Mouse (Mus musculus) embryonic facial prominence, embryonic 12.5 days (tissue): ENCODE measurements at regions not wholly inside any gene's neighbourhood (a gene's known extent, or its start where the extent isn't known, plus 50 kb on each side); places are given as distances from the start of the nearest gene placed in this dataset.

ENCODE experiments used
- ATAC-seq: fragments of 200-750 bp; cut with Nextera tagmentation; 2 replicates; pipeline ENCODE4 v1.8.0; 2017; ENCODE audit not compliant: insufficient number of reproducible peaks, insufficient read depth, low FRiP score, low TSS enrichment
- H3K27ac ChIP-seq: fragments of 300-500 bp; sonication (generic); 2 replicates; pipeline ENCODE4 v1.5.1; 2016; ENCODE audit warnings: mild to moderate bottlenecking
- H3K27me3 ChIP-seq: fragments of 300-500 bp; sonication (generic); 2 replicates; pipeline ENCODE4 v1.6.1; 2016; ENCODE audit warnings: mild to moderate bottlenecking, moderate library complexity
- H3K36me3 ChIP-seq: fragments of 300-500 bp; sonication (generic); 2 replicates; pipeline ENCODE4 v1.6.1; 2016; ENCODE audit warnings: mild to moderate bottlenecking
- H3K4me1 ChIP-seq: fragments of 300-500 bp; sonication (generic); 2 replicates; pipeline ENCODE4 v1.6.1; 2016
- H3K4me2 ChIP-seq: fragments of 300-500 bp; sonication (generic); replicated peaks from 2 replicates; pipeline ENCODE4 v1.6.1; 2016; ENCODE audit warnings: mild to moderate bottlenecking, moderate library complexity
- H3K4me3 ChIP-seq: fragments of 300-500 bp; sonication (generic); 2 replicates; pipeline ENCODE4 v1.5.1; 2016; ENCODE audit warnings: mild to moderate bottlenecking
- H3K9ac ChIP-seq: fragments of 300-500 bp; sonication (generic); 2 replicates; pipeline ENCODE4 v1.6.1; 2016; ENCODE audit warnings: mild to moderate bottlenecking, moderate library complexity
- H3K9me3 ChIP-seq: fragments of 300-500 bp; sonication (generic); 2 replicates; pipeline ENCODE4 v1.6.1; 2016; ENCODE audit warnings: mild to moderate bottlenecking, moderate library complexity
- WGBS: fragments of 180-500 bp; shearing (Covaris S2); methylation state at CpG from one replicate; pipeline ENCODE4 v1.1.7; 2016; 5-methylcytosine and 5-hydroxymethylcytosine counted together

DNA sequence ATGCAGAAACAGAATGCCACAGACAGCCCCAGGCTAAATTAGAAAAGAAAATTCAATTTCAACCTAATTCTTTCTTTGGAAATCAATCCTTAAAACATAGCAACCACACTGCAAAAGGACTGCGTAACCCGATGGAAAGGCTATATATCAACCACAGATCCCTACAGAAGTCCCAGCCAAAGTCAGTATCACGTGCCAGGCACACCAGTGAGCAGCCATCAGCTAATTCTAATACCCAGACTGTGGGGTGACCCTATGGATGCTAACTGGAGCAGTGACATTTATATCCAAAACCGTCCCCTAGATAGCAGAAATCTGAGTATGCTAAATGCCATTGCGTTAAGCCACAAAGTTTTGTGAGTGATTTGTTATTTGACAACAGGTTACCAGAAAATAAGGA is 286.5 kb upstream of the N6amt1 start:
- Histone ChIP-seq H3K9me3 (no peaks in the 10 kb centered on the region), H3K36me3 (no peaks in the 10 kb centered on the region), H3K4me2 (no peak overlapping the region), H3K27ac (no peak overlapping the region), H3K27me3 (no peaks in the 10 kb centered on the region), H3K4me1 (peaks cover 3% of the 10 kb centered on the region; the same call in 1 of the 2 replicates), H3K4me3 (no peak overlapping the region), H3K9ac (no peak overlapping the region)
- WGBS: 77% methylated on average over 5 of the region's 5 CpGs
- ATAC-seq: no peak

DNA sequence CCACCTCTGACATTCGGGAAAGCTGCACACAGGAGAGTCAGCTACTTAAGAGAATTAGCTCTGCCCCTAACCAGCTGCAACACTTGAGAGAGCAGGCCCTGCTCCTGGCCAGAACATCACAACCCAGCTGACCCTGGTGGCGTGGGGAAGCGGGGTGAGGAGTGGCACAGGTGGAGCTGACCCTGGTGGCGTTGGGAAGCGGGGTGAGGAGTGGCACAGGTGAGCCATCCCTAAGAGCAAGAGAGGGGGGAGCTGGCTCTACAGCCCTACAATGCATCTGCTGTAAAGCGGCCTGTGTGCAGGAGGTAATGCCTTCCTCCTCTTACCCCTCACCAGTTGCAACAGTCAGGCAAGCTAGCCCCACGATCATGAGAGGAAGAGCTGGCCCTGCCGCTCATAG is 293.5 kb upstream of the N6amt1 start:
- H3K36me3 ChIP-seq: no peaks in the 10 kb centered on the region
- no peaks in the 10 kb centered on the region; the same call in 1 of the 2 replicates for H3K27me3 ChIP-seq
- no peak overlapping the region for H3K9ac ChIP-seq
- H3K4me1 ChIP-seq: no peaks in the 10 kb centered on the region
- no peak overlapping the region for H3K4me3 ChIP-seq
- H3K27ac ChIP-seq: no peak overlapping the region
- no peak overlapping the region for H3K4me2 ChIP-seq
- WGBS: 84% methylated on average over 8 of the region's 8 CpGs
- no peaks in the 10 kb centered on the region for H3K9me3 ChIP-seq
- 0 out of 2 replicates have a peak, but pooled peaks have one; percentile 15 for ATAC-seq

DNA sequence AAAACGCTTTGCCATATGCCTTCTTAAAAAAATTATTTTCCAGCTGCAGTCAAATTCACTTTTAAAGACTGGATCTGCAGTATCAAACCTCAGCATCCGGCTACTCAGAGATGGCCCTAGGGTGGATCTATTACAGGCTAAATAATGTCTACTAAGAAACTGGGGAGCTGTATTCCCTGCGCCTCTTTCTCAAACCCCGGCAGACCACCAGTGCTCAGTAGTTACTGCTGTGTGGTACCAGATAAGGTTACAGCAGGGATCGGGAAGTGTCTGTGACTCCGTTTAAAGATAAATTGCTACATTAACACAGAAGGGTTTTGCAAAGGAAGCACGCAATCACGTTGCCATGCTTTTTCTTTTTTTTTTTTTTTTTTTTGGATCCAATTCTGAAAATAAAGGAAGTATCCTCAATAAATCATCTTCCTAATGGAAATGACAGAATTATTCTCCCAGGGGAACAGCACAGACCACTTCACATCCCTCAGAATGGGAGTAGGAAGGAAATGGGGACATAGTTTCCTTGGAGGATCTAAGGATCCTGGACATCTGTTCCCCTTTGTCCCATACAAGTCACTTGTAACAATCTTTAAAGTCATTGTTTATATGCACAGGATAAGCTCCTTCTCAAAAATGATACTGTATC is 304.1 kb upstream of the N6amt1 start:
- ATAC-seq: no peak
- H3K27ac ChIP-seq: no peak overlapping the region
- no peaks in the 10 kb centered on the region for H3K36me3 ChIP-seq
- H3K9me3 ChIP-seq: no peaks in the 10 kb centered on the region
- no peaks in the 10 kb centered on the region for H3K27me3 ChIP-seq
- H3K4me3 ChIP-seq: no peak overlapping the region
- H3K4me2 ChIP-seq: no peak overlapping the region
- no peaks in the 10 kb centered on the region for H3K4me1 ChIP-seq
- WGBS: 63% methylated on average over 8 of the region's 8 CpGs
- no peak overlapping the region for H3K9ac ChIP-seq

DNA sequence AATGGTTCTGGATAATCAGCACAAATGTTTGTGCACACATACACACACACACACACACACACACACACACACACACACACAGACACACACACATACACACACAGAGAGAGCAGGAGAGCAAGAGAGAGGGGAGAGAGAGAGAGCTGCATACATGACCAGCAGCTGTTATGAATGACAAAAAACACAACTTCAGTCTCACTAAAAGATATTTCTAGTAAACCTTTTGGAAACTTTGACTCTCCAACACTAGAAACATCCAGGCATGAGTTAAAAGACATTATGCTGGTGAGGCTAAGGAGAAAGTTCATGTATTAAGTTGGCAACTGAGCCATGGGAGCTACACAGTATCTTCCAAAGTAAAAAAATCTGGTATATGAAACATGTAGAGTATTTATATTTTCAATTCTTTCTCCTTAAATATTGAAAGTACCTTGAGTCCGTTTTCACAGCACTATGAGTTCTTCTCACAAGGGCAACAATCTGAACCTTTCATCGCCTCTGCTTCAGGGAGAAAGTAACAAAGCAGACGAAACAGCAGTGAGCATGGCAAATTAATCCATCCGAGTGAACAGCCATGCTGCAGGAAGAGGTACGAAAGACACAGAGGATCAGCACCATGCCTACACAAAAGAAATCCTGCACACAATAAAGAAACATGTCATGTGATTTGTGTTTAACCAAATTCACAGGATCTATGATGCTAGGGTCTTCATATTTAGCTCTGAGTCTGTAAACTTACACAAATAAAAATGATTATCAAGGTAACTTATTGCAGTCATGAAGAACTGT is 309.0 kb upstream of the N6amt1 start:
- Histone ChIP-seq H3K36me3 (no peaks in the 10 kb centered on the region), H3K4me1 (no peaks in the 10 kb centered on the region), H3K4me3 (no peak overlapping the region), H3K9ac (no peak overlapping the region), H3K4me2 (no peak overlapping the region), H3K27me3 (no peaks in the 10 kb centered on the region), H3K9me3 (no peaks in the 10 kb centered on the region), H3K27ac (no peak overlapping the region)
- WGBS: 71% methylated on average over 5 of the region's 5 CpGs
- no peak for ATAC-seq

DNA sequence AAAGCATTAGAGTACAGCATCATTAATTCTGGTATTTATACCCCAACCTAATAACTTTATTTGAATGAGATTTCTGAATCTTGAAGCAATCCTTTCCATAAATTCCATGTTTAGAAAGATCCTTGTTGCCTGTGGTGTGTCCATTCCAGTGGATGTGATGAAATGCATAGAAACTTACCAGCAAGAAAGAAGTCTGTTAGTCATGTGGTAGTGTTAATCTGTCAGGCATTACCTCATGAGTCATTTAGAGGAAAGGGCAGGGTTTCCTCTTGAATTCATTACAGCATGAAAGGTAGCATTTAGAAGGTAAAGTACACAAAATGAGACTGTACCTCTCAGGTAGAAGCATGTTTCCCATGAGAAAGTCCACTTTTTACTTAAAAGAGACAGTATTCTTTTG is 310.3 kb upstream of the N6amt1 start:
- ATAC-seq: no peak
- no peak overlapping the region for H3K4me3 ChIP-seq
- no peak overlapping the region for H3K9ac ChIP-seq
- H3K4me1 ChIP-seq: no peaks in the 10 kb centered on the region
- no peaks in the 10 kb centered on the region for H3K36me3 ChIP-seq
- no peak overlapping the region for H3K4me2 ChIP-seq
- no peaks in the 10 kb centered on the region for H3K9me3 ChIP-seq
- no peak overlapping the region for H3K27ac ChIP-seq
- H3K27me3 ChIP-seq: no peaks in the 10 kb centered on the region

DNA sequence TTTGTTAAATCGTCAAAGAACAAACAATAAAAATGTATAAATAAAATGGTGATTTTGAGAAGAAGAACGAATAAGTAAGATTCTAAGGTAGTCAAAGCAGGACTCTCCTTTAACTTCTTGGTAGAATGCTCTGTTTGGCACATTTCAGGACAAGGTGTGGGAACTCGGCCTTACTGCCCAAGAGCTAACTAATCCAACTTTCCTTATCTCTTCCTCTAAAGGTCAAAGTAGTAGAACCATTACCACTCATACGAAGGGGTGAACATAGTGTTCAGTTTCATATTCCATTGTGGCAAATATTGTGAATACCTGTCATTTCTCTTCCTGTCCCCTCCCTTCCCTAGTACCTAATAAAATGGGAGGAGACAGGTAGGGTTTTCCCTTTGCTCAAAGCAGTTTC is 313.6 kb upstream of the N6amt1 start:
- Histone ChIP-seq H3K36me3 (no peaks in the 10 kb centered on the region), H3K4me1 (no peaks in the 10 kb centered on the region), H3K27me3 (no peaks in the 10 kb centered on the region), H3K9ac (no peak overlapping the region), H3K9me3 (no peaks in the 10 kb centered on the region), H3K4me3 (no peak overlapping the region), H3K4me2 (no peak overlapping the region), H3K27ac (no peak overlapping the region)
- ATAC-seq: no peak
- WGBS: 80% methylated on average over 4 of the region's 4 CpGs

DNA sequence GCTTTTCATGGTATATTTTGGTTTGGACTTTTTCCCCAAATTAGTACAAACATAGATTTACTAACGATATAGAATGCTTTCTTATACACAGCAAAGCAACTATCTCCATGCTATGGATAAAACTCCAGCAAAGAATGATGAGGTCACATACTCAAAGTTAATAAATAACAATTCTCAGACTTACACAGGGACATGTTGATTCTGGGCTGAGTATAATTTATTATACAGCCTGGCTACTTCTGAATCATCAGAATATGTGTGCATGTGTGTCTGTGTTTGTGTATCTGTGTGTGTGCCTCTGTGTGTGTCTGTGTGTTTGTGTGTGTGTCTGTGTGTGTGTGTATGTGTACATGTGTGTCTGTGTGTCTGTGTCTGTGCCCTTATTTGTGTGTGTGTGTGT is 314.1 kb upstream of the N6amt1 start:
- ATAC-seq: no peak
- Histone ChIP-seq H3K4me2 (no peak overlapping the region), H3K27me3 (no peaks in the 10 kb centered on the region), H3K4me1 (no peaks in the 10 kb centered on the region), H3K9me3 (no peaks in the 10 kb centered on the region), H3K4me3 (no peak overlapping the region), H3K36me3 (no peaks in the 10 kb centered on the region), H3K27ac (no peak overlapping the region), H3K9ac (no peak overlapping the region)
- 73% methylated on average over 1 of the region's 1 CpGs for WGBS

DNA sequence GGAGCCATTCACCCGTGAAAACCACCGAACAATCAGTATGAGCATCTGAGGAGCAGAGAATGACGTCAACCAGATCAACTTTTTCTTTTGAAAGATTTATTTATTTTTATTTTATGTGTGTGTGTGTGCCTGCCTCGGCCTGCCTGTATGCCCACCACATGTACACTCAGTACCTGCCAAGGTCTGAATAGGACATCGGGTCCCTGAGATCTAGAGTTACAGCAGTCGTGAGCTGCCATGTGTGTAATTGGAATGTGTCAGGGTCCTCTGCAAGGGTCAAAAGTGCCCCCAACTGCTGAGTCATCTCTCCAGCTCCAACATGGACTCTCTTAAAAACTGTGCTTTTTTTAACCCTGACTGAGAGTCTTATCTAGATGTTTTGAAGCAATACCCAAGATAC is 316.9 kb upstream of the N6amt1 start:
- WGBS: 60% methylated on average over 6 of the region's 6 CpGs
- no peak overlapping the region for H3K27ac ChIP-seq
- no peaks in the 10 kb centered on the region for H3K27me3 ChIP-seq
- H3K4me1 ChIP-seq: no peaks in the 10 kb centered on the region
- H3K36me3 ChIP-seq: no peaks in the 10 kb centered on the region
- no peak for ATAC-seq
- no peaks in the 10 kb centered on the region for H3K9me3 ChIP-seq
- H3K4me2 ChIP-seq: no peak overlapping the region
- H3K4me3 ChIP-seq: no peak overlapping the region
- no peak overlapping the region for H3K9ac ChIP-seq

DNA sequence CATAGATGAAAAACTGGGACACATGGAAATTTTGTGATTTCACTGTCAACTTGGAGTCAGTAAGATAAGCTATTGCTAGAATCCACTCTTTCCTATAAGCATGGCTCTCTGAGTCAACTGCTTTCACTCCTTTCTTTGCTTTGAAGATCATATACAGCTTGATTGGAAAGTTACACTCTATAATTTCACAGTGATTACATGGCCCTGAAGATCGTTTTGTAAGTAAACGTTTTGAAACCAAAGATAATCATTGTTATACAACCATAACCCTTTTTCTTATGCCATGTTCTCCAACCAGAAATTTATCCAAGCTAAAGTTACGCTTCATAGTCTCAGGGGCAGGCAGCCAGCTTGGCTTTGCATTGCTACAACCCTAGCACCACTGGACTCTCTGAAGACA is 322.1 kb upstream of the N6amt1 start:
- no peaks in the 10 kb centered on the region for H3K27me3 ChIP-seq
- H3K27ac ChIP-seq: no peak overlapping the region
- no peak overlapping the region for H3K9ac ChIP-seq
- H3K4me3 ChIP-seq: no peak overlapping the region
- 41% methylated on average over 3 of the region's 3 CpGs for WGBS
- H3K36me3 ChIP-seq: no peaks in the 10 kb centered on the region
- H3K9me3 ChIP-seq: no peaks in the 10 kb centered on the region
- ATAC-seq: no peak
- H3K4me1 ChIP-seq: 0 out of 2 replicates have a peak, but pooled peaks cover 7% of the 10 kb centered on the region
- no peak overlapping the region for H3K4me2 ChIP-seq

DNA sequence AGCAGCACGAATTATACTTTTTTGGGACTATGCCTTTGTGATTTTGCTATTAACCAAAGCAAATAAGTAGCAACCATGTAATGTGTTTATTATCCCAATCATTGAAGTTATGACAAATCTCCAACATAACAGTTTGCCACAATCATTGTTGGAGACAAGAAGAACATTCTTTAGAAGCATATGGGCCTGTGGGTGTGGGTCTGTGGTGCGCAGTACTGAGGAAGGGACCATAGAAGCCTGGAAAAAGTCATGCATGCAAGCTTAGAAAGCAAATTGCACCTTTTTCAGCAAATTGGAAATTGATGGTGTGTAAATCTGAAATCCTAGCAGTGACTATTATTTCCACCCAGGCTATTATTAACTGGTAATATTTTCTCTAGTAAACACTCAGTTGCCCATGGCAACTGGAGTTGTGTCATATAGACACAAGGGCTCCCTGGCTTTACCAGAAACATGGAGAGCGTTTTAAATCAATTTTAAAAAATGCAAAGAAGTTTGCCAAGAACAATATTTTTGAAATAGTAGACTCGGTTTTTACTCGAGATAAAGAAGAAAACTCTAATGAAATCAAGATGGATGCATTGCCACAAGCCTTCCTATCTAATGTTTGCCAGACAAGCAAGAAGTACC is 325.4 kb upstream of the N6amt1 start:
- no peaks in the 10 kb centered on the region for H3K36me3 ChIP-seq
- H3K4me3 ChIP-seq: no peak overlapping the region
- H3K9me3 ChIP-seq: no peaks in the 10 kb centered on the region
- no peaks in the 10 kb centered on the region for H3K27me3 ChIP-seq
- 0 out of 2 replicates have a peak, but pooled peaks have one; percentile 15 for ATAC-seq
- H3K27ac ChIP-seq: no peak overlapping the region
- 59% methylated on average over 5 of the region's 5 CpGs for WGBS
- 0 out of 2 replicates have a peak, but pooled peaks cover 7% of the 10 kb centered on the region for H3K4me1 ChIP-seq
- H3K9ac ChIP-seq: no peak overlapping the region
- H3K4me2 ChIP-seq: no peak overlapping the region

DNA sequence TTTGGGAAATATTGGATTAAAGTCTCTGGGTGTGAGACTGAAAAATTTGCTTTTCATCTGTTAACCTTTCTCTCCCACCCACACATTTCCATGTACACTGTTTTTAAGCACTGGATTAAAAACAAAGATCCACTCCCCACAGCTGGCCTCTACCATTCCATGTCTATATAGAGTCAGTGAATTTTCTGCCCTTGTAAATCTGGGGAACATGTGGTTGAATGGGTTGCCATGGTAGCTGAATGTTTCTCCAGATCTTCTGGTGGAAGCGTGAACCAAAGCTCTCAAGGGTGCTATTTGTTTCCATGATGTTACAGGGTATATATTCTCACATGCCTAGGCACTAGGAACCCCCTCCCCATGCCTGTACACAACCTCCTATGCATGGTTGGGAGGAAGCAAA is 326.4 kb upstream of the N6amt1 start:
- H3K9ac ChIP-seq: no peak overlapping the region
- no peak overlapping the region for H3K27ac ChIP-seq
- no peaks in the 10 kb centered on the region for H3K9me3 ChIP-seq
- H3K4me2 ChIP-seq: no peak overlapping the region
- H3K4me3 ChIP-seq: no peak overlapping the region
- no peaks in the 10 kb centered on the region for H3K36me3 ChIP-seq
- WGBS: 71% methylated on average over 1 of the region's 1 CpGs
- H3K27me3 ChIP-seq: no peaks in the 10 kb centered on the region
- ATAC-seq: 0 out of 2 replicates have a peak, but pooled peaks have one; percentile 3
- 0 out of 2 replicates have a peak, but pooled peaks cover 7% of the 10 kb centered on the region for H3K4me1 ChIP-seq

DNA sequence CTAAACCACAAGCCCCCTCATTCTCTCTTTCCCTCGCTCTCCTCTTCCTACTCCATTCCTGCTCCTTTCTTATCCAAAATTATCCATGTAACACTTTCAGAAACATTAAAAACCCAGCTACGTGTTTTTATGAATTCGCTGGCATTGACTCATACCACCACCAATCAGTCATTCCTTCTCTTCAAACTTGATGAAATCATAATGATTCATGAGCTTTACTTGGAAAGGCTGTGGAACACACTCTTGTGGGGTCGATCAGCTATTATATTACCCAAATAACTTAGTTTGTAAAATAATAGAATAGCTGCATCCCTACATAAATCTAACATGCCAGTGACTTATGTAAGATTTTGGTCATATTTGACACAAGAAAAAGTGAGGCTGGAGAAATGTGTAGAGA is 331.9 kb upstream of the N6amt1 start:
- no peaks in the 10 kb centered on the region for H3K36me3 ChIP-seq
- ATAC-seq: no peak
- no peak overlapping the region for H3K9ac ChIP-seq
- no peaks in the 10 kb centered on the region for H3K4me1 ChIP-seq
- no peak overlapping the region for H3K27ac ChIP-seq
- no peaks in the 10 kb centered on the region for H3K27me3 ChIP-seq
- H3K4me3 ChIP-seq: no peak overlapping the region
- no peaks in the 10 kb centered on the region for H3K9me3 ChIP-seq
- 86% methylated on average over 4 of the region's 4 CpGs for WGBS
- no peak overlapping the region for H3K4me2 ChIP-seq
